Mouse (Mus musculus): ENCODE measurements around the gene Lrrn3.

The Lrrn3 gene

DNA sequence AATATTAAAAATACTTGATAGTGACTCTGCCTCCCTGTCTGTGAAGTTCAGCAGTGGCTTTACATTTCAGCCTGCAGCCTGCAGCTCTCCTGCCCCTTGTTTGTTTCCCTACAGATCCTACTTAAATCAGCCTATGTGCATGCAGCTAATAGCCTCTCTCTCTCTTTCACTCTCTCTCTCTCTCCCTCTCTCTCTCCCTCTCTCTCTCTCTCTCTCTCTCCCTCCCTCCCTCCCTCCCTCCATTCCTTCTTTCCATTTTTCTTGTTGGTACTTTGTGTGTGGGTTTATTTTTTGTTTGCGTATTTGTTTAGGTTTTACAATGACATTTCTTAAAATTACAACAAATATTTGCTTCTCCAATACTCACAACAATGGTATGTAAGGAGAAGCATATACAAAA, at the start of gene Lrrn3:
Gene Lrrn3 (minus strand): TSS at position 101 of the 400 bp plus-strand sequence.
- no peak for DNase-seq (ENCODE audit: low read depth, low spot score)

- DNase-seq (ENCODE audit: low read depth, low spot score) = no peak
These were observed 42.2 kb upstream of the Lrrn3 start for GRCm38 (mm10) chr12:41528410-41528809.

GRCm38 (mm10) chr12:41526688-41527087, 40.5 kb upstream of the Lrrn3 start:
- no peak for DNase-seq (ENCODE audit: low read depth, low spot score)

GRCm38 (mm10) chr12:41521671-41522070, 35.4 kb upstream of the Lrrn3 start:
- no peak for DNase-seq (ENCODE audit: low read depth, low spot score)

DNA sequence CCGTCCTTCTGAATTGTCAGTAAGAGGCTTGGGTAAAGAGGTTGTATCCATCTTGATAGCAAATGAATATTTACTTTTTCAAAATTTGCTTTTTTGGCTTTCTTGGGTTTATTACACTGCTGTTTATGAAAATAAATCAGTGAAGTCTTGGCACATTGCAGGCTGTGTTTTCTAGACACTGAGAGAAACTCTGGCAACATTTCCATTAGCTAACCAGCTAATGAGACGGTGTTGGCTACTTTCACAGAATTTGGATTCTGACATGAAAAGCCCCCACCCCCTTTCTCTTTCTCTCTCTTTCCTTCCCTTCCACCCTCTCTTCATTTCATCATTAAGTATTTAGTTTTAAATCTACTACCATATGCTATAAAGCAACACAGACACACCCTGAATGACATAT, 34.1 kb upstream of the Lrrn3 start:
- no peak for DNase-seq (ENCODE audit: low read depth, low spot score)

DNA sequence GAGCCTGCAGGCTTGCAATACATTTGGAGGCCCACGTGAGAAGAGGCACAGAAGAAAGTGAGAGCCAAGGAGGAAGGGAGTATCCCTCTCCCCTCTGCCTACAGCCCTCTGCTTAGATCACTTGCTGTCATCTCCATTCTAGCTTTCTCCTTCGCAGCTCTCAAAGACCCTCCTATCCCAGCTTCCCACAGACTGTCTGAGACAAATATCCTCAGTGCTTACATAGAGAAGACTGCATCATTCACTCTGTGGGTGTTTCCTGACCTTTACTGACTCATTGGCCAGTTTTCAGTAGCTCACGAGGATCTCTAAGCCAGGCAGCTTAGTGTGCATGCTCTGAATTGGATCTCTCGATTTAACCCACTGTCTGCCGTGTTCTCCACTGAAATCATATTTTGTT, 32.7 kb upstream of the Lrrn3 start:
- no peak for DNase-seq (ENCODE audit: low read depth, low spot score)

DNA sequence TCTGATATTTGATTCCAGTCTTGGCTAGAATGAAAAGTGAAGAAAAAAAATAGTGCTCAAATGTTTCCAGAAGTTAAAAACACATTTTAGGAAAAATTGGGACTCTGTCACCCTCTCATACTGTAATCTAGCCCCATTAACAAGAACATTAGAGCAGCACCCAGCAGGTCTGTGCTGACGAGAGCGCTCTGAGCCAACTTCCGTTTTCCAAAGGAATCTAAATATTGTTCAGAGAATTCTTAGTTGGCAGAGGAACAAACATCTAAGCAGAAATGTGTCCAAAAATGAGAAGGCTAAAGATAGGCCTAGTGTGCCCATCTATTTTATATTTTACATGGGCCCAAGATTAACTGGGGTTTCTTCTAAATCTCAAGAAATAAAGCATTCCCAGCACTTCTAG, 24.4 kb upstream of the Lrrn3 start:
- peak; percentile 54 for DNase-seq (ENCODE audit: low read depth, low spot score)

- no peak for DNase-seq (ENCODE audit: low read depth, low spot score)
These were observed 22.4 kb upstream of the Lrrn3 start for GRCm38 (mm10) chr12:41508610-41509009.

DNA sequence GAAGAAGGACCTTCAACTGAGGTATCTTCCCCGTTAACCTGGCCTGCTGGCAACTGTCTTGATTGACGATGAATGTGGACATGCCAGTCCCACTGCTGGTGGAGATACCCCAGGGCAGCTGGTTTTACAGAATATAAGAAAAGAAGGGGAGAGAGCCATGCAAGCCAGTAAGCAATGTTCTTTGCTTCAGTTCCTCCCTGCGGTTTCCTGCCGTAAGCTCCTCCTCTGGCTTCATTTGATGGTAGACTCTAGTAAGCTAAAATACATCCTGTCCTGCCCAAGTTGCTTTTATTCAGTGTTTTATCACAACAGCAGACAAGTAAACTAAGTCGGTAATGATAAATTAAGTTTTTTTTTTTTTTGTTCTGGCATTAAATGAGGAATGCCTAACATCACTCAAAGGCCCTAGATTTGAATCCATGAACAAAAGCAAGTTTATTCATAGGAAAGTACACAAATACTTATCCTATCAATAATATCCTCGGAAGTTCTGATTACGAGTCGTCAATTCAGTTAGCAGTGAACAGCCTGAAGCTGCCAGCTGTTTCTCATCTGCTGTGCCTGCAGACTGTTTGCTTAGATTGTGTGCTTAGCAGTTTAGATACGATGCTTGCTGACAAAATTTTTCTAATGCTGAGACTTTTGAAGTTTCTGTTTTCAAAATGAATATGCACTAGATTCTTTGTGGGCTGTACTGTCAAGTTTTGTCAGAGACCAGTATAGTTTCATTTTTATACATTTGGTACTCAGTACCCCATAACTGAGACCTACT, 14.0 kb upstream of the Lrrn3 start:
- DNase-seq (ENCODE audit: low read depth, low spot score) = no peak

- DNase-seq (ENCODE audit: low read depth, low spot score) = no peak
These were observed 8.4 kb upstream of the Lrrn3 start for GRCm38 (mm10) chr12:41494620-41495019.

DNA sequence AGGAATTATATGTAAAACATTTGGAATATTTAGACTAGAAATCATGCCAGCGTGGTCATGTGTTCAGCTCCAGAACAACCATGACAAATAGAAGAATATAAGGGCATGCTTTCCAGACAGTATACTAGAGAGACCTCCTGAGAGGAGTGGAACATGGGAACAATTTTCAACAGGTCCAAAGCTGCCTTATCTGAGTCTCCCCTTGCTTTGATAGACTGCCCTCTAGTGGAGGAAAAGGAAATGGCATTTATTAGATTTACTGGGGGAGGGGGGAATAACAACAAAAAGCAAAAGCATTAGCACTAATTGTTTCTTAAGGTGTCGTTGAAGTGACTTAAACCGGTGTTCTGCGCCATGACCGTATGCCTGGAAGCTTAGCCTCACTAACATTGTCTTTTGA, 774 bp upstream of the Lrrn3 start:
- DNase-seq (ENCODE audit: low read depth, low spot score) = peak; percentile 55

DNA sequence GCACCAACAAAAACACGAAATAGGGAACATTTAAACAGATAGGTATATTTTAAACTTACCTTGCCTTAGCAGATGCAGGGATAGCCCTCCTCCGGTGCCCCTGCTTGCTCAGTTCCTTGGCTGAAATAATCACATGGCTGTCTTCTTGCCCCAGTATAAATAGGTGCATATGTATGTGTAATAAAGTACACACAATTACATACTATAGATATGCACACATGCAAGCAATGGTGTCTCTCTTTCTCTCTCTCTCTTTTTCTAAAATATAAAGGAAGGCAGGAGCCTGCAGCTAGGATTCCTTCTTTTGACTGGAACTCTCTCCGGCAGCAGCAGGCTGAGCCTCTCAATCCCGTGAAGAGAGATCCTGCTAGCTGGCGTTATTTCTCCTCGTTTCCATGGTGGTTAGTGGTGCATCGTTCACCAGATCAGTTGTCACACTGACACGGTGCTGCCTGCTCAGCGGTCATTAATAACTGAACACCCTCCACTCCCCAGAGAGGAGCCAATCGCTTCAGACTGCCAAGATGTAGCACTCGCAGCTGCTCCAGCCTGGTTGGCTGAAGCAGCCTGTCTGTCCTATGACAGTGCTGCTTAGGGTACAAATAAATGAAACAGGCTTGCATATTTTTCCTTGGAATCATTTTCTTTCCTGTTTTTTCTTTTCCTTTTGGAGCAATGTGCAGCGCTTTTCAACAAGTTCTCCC, 567 bp downstream of the Lrrn3 start:
- peak; percentile 91 for DNase-seq (ENCODE audit: low read depth, low spot score)

DNA sequence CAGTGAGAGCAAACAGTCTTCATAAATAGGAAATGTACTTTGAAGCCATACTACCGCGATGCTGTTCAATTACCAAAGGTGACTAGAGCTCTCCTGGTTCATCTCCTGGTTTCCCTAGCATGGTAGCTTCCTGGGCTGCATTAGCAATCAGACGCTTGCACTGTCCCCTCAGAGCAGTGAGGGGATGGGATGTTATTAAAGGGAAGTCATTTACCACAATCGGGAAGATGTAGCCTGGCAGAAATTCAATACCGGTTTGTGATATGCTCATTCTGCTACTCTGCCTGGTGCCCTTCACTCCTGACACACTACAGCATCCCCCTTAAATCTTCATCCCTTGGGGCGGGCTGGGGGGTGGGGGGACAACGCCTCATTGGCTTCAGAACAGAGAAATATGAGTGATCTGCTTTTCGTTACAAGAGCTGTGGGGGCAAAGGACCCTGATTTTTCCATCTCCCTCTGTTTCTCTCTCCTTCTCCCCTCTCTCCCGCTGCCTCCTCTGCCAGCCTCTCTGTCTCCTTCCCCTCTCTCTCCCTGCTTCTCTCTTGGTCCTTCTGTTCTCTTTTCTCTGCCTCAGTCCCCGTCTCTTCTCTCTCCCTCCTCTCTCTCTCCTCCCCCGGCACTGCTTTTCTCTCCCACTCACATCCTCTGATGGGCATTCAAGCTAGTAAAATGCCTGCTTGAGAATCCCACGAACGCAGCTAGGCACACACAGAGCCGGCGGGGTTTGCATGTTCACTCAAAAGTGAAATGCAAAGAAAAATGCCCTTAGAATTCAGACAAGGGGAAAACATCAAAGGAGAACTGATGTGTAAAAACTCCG, 1.3 kb downstream of the Lrrn3 start:
- DNase-seq (ENCODE audit: low read depth, low spot score) = peak; percentile 77

GRCm38 (mm10) chr12:41483593-41484451, 2.4 kb downstream of the Lrrn3 start:
- peak; percentile 60 for DNase-seq (ENCODE audit: low read depth, low spot score)

DNA sequence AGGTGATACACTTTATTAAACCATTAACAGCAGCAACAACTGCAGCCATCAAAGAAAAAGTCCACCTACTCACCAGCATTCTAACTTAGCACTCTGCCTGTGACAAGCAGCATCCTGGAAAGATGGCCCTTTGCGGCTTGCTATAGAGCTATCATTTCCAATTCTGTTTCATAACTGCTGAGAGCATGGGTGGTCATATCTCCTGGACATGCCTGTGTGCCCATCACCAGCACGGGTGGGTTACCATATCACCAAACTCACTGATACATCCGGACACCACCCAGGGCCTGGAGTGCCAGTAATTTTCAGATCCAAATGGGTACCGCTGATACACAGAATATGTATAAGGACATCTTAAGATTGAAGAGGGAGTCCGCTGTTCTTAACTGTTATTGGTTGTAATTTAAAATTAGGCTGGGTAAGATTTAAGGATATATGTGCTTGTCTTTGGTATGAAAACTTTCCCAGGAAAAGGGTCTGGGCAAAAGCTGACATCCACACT, 3.1 kb downstream of the Lrrn3 start:
- DNase-seq (ENCODE audit: low read depth, low spot score) = peak; percentile 29

DNA sequence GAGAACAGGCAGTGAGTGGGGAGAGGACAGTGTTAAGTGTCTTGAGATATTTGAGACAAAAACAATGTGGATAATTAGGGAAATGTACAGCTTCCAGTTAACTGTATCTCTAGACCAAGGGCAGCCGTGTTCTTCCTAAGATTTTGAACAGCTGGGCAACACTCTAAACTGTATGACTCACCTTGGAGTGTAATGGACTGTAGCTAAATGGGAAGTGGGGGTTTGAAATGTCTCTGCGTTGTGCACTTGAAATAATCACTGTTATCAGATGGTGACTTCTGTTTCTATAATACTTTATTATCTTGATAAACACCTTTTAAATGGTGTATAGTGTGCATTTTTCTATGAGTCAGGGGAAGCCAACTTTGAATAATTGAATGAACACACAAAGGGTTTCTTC, 4.7 kb downstream of the Lrrn3 start:
- DNase-seq (ENCODE audit: low read depth, low spot score) = no peak

- DNase-seq (ENCODE audit: low read depth, low spot score) = no peak
These were observed 17.0 kb downstream of the Lrrn3 start for GRCm38 (mm10) chr12:41469096-41469801.

- DNase-seq (ENCODE audit: low read depth, low spot score) = no peak
These were observed 17.7 kb downstream of the Lrrn3 start for GRCm38 (mm10) chr12:41468374-41468991.

DNA sequence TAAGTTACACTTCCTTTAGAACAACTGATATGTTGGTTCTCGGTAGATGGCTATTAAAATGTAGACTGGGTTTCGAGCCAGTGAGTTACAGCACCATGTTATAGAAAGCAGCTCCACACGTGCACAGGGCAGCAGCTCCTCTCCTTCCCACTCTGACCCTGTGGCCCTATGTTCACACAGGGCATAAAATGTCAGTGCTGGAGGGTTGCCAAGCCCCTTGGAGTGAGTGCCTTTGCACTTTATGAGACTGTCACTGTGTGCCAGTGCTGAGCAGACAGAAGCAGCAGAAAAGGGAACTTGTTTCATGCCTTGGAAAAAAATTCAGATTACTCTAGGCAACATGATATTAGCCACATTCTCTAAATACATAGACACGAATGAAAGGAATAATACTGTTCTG, 47.8 kb downstream of the Lrrn3 start:
- no peak for DNase-seq (ENCODE audit: low read depth, low spot score)

Data from telencephalon, adult 2 months (tissue).